Mouse (Mus musculus) adrenal gland, postnatal 36 days (tissue): ENCODE measurements around the gene Pheta1. TPM values are rescaled to one million over a fixed set of nuclear protein-coding genes. Genes with fewer than 3 reads are reported as not detected.
"Not testable (repeated sequence)": the region's sequence is repeated elsewhere in the genome, so short reads cannot be mapped to it uniquely, and the experiment has no call there.

Experiments used
- DNase-seq, 2 experiments: peaks; one replicate each; pipeline ENCODE4 v3.0.0; 2021; ENCODE audit warnings: mixed read lengths in 1 of 2
- total RNA-seq, 2 experiments: library from RNA; stranded (reverse); gene quantifications; 2 replicates each; pipeline ENCODE4 v1.2.3; 2021

Gene Pheta1
- total RNA-seq, 2 experiments from 2014 or later = 5.5 to 7.0 TPM

DNA sequence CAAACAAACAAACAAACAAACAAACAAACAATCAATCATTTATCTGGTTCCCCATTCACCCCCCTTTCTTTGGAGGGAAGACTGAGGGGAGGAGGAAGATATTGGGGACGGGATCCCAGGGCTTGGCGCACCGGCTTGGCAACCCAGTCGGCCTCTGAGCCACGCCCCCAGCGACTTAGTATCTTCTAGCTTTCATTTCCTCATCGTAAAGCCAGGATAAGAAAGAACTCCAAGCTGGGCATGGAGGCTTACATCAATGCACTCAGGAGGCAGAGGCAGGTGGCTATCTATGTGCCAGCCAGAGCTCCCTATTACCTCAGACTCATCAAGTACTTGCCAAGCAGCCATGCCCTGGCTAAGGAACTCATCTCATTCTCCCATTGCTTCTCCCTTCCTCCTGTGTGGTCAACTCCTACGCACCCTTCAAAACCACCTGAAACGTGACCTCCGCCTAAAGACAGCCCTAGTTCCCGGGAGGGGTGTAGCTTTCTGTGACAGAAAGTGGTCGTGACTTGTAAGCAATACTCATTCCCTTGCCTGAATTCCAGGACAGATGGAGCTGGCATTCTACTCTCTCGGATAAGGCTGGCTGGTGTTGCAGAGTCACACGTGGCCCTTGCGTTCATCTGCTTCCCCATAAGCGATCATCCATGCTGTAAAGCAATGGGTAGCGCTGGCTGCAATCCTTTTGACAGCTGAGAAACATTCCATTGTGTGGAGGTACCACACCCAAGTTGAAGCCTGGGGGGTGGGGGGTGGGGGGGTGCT, 5.5 kb upstream of the Pheta1 start:
- DNase-seq = peak in 1 of 2 experiments; percentile 42

- DNase-seq = no peak
These were observed 3.4 kb upstream of the Pheta1 start for GRCm38 (mm10) chr5:121845361-121845760.

GRCm38 (mm10) chr5:121846322-121846721, 2.5 kb upstream of the Pheta1 start:
- DNase-seq = no peak

GRCm38 (mm10) chr5:121847269-121847668, 1.5 kb upstream of the Pheta1 start:
- DNase-seq = not testable (repeated sequence)

DNA sequence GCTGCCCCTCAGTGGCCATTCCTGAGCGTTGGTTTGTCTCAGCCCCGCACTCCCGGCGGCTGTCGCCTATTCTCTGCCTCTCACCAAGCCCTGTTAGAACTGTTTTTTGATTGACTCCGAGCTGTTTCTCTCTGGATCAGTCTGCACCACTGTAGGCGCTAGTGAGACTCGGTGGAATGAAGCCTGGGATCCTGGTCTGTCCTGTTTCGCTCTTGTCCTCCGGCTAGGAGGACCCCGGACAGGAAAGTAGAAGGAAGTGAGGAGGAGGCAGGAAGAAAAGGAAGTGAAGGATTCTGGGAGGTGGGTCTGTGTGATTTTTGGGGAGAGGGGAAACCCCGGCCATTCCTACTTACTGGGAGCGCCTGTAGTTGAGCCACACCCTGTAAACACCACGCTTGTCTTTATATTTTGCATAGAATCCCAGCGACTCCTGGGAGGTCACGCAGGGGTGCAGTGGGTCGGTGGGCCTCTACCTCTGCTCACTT, 707 bp upstream of the Pheta1 start:
- DNase-seq = peak; percentile 55 to 58

- no peak for DNase-seq
These were observed 930 bp downstream of the Pheta1 start for GRCm38 (mm10) chr5:121849478-121850349.

DNA sequence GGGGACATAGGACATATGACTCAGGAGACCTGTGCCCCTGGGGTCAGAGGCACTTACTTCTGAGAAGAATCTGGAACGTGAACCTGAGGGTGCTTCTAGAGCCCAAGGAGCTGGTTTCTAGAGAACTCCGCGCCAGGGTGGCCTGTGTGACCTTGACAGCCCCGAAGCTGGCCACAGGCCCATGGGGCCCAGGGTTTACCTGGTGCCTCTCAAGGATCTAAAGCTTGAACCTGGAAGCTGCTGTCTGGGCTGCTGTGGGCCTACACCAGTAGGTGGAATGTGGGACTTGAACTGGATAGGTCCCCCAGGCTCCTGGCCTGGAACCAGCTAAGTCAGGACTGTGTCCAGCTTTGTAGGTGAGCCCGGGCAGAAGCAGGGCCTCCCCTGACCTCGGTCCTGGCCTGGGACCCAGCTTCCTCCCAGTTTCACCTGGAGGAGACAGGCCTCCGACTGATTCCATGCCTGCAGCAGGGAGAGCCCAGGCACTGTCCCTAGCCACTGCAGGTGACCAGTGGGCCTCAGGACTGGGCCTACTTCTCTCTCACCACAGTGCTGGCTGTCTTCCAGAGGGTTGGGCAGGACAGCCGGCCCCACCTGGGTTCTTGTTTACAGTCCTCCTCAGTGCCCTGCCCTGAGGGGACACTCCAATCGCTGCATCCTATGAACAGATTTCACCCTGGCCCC, 4.7 kb downstream of the Pheta1 start:
- DNase-seq = peak; percentile 27 to 43

DNA sequence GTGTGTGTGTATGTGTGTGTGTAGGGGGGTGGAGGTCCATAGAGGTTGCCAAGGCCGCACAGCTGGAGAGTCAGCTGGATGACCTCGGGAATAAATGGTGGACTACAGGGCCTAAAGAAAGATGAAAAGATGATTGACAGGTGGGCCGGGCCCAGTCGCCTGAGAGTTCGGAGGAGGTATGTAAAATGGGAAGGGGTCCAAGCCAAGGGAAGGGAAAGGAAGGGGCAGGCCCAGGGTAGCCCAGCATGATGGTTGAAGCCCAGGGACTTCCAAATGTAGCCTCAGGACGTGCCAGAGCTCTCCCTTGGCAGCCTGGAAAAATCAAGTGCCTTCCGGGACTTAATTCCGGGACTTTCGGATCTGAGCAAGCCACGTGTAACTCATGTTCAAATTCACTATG, 6.0 kb downstream of the Pheta1 start:
- DNase-seq = no peak

GRCm38 (mm10) chr5:121856740-121857139, 8.0 kb downstream of the Pheta1 start:
- DNase-seq = peak in 1 of 2 experiments; percentile 36

DNA sequence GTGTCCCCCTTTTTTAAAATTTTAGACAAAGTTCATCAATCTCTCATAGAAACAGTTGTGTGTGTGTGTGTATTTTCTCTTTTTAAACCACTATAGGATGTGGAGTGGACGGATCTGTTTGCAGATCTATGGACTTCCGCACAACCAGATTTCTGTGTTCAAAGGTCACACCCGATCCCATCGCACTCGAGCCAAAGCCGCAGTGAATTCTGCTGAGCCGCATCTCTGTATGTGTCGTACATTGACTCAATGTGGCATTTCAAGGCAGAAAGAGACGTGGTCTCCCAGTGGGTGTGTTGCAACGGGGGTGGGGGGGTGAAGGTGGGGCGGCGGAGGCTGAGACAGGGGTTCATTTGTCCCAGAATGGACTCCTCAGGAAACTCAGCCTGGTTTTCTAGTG, 9.6 kb downstream of the Pheta1 start:
- DNase-seq = no peak

- DNase-seq = no peak
These were observed 13.2 kb downstream of the Pheta1 start for GRCm38 (mm10) chr5:121861964-121862363.

DNA sequence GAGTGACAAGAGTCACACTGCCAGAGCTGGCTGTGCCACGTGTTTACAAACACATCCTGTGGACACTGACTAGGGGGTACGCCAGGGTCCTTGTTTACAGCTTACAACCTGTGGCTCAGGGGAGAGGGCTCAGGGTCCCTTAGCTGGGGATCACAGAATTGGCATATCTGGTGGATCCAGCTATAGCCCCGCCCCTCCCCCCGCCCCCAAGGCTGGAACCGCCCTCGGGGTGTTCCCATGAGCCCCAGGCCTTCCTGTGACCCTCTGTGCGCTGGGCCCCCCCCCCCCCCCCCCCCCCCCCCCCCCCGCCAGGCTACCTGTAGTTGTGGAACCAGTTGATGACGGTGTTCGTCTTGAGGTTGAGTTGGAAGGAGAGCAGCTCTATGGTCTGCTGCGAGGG, 15.5 kb downstream of the Pheta1 start:
- no peak for DNase-seq

DNA sequence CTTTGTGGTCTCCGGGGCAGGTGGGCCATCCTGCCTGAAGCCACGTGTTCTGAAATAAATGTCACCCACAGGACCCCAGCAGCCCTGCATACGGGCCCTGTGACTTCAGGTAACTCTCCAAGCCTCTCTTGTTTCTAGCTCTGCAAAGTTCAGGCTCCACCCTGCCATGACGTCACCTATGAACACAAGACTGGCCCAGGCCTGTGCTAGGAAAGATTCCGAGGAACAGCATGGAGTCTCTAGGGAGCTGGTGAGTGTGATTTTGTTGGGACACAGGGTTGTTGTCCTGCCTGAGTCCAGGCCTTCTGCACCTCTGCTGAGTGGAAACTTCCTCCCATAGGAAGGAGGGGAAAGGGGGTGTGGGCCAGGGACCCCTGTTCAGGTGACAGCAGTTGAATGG, 19.2 kb downstream of the Pheta1 start:
- DNase-seq = no peak

DNA sequence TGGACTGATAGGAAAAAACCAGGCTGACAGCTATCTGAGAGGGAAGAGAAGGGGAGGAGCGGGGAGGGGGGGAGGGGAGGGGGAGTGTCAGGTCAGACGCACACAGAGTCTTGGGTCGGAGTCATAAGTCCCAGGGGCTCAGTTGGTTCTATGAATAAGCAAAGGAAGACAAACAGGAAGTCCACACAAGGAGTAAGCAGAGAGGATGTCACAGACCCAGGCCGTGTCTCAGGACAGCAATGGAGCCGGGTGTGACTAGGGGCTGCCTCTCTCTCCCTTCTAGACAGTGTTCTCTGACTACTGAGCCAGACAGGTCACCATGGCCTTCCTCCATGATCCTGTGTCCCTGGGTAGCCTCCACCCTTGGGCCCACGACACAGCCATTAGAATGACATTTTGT, 22.0 kb downstream of the Pheta1 start:
- no peak for DNase-seq

GRCm38 (mm10) chr5:121871515-121872030, 22.8 kb downstream of the Pheta1 start:
- no peak for DNase-seq

- DNase-seq = peak; percentile 91 to 94
These were observed 23.4 kb downstream of the Pheta1 start for GRCm38 (mm10) chr5:121872158-121872557.

GRCm38 (mm10) chr5:121875041-121875440, 26.3 kb downstream of the Pheta1 start:
- DNase-seq = no peak

DNA sequence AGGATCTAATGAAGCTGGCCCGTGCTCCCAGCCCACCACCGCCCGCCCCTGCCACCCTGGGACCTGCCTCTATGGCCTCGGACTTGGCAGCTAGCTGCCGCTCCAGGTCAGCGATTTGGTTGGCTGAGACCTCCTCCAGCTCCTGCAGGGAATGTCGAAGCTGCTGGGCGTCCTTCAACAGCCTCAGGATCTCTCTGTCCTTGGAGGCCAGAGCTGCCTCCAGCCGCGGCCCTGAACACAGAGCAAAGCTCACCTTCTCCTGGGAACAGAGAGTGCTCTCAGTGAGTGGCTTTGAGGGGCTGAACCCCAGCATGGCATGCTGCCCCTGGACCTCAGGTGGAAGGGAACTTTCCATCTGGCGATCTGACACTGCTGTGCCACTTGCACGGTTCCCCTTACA, 28.1 kb downstream of the Pheta1 start:
- peak; percentile 55 to 73 for DNase-seq

DNA sequence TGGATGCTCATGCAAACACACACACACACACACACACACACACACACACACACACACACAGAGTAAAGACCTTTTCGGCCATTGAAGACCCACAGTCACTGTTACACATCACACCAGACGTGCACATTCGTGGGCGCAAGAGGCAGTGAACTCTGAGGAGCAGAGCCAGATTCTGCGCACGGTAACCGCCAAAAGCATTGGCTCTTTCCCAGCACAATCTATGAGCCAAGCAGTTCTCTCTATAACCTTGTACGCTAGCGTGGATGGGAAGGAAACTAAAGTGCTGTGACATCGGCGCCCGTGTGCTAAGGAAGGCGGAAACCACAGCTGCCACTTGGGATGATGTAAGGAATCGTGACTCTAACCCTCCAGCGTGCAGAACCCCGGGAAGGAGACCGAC, 29.9 kb downstream of the Pheta1 start:
- DNase-seq = no peak

GRCm38 (mm10) chr5:121879211-121879610, 30.4 kb downstream of the Pheta1 start:
- DNase-seq = peak; percentile 41 to 63

DNA sequence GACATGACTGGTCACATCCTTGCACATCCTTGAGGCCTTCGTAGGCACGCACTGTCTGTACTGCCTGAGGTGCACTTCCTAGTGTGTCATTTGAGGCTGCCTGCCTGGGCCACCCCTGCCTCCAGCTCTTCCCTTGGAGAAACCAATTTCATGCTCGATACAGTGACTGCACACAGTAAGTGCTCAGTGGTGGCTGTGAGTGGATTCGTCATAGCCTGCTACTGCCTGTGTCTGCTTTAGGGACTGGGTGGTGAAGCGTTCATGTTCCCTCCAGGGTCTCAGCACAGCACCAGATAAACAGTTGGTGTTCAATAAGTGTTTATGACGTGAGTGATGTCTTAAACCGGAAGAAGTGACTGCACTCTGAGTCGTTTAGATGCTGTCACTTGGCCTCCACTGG, 34.6 kb downstream of the Pheta1 start:
- DNase-seq = no peak

DNA sequence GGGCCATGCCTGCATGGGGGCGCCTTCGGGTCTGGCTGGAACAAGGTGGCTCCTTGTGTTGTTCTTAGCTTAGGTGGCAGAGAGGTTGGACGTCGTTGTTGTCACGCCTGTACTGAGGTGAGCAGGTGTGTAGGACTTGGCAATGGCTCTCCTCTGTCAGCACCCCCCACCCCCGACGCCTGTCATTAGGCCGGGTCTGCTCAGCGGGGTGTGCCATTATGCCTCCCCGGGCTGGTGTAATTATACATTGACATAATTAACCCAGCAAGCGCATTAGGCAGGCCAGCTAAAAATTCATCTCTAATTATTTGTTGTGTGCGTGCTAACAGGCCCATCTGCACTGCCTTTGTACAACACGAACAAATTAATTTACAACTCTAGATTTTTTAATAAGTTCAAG, 40.6 kb downstream of the Pheta1 start:
- no peak for DNase-seq
